Mouse (Mus musculus) hindbrain, embryonic 12.5 days (tissue): ENCODE data around the gene Pgghg. TPM values are rescaled to one million over a fixed set of nuclear protein-coding genes. Genes with fewer than 3 reads are reported as not detected.

Experiments used
- ATAC-seq: fragments of 200-750 bp; cut with Nextera tagmentation; 2 replicates; pipeline ENCODE4 v1.8.0; 2017; ENCODE audit warnings: moderate TSS enrichment; ENCODE audit not compliant: low FRiP score
- H3K27ac ChIP-seq: fragments of 300-500 bp; sonication (generic); 2 replicates; pipeline ENCODE4 v1.5.1; 2016; ENCODE audit warnings: mild to moderate bottlenecking
- H3K27me3 ChIP-seq: fragments of 300-500 bp; sonication (generic); 2 replicates; pipeline ENCODE4 v1.6.1; 2016; ENCODE audit warnings: mild to moderate bottlenecking
- H3K36me3 ChIP-seq: fragments of 300-500 bp; sonication (generic); 2 replicates; pipeline ENCODE4 v1.6.1; 2016; ENCODE audit warnings: mild to moderate bottlenecking
- H3K4me1 ChIP-seq: fragments of 300-500 bp; sonication (generic); 2 replicates; pipeline ENCODE4 v1.6.1; 2016
- H3K4me2 ChIP-seq: fragments of 300-500 bp; sonication (generic); replicated peaks from 2 replicates; pipeline ENCODE4 v1.6.1; 2016; ENCODE audit warnings: mild to moderate bottlenecking
- H3K4me3 ChIP-seq: fragments of 300-500 bp; sonication (generic); 2 replicates; pipeline ENCODE4 v1.5.1; 2016; ENCODE audit warnings: mild to moderate bottlenecking
- H3K9ac ChIP-seq: fragments of 300-500 bp; sonication (generic); 2 replicates; pipeline ENCODE4 v1.6.1; 2016; ENCODE audit warnings: mild to moderate bottlenecking, moderate library complexity
- H3K9me3 ChIP-seq: fragments of 300-500 bp; sonication (generic); replicated peaks from 2 replicates; pipeline ENCODE4 v1.6.1; 2016; ENCODE audit warnings: mild to moderate bottlenecking
- WGBS: fragments of 180-500 bp; shearing (Covaris S2); methylation state at CpG from one replicate; pipeline ENCODE4 v1.1.7; 2016; 5-methylcytosine and 5-hydroxymethylcytosine counted together
- polyA plus RNA-seq: library from polyadenylated mRNA; unstranded; fragments of >200 nt; fragmentation: Nextera tagmentation; extraction: Ambion mirVana; gene quantifications from 2 replicates; pipeline ENCODE4 v1.2.1, GENCODE M21; 2016

Gene Pgghg
- polyA plus RNA-seq, 1 experiment from 2014 or later = 15.5 TPM

- H3K36me3 ChIP-seq = no peaks in the 10 kb centered on the region
- 90% methylated on average over 7 of the region's 7 CpGs for WGBS
- no peak overlapping the region for H3K9ac ChIP-seq
- H3K9me3 ChIP-seq = no peaks in the 10 kb centered on the region
- H3K4me1 ChIP-seq = no peaks in the 10 kb centered on the region
- no peak overlapping the region for H3K27ac ChIP-seq
- H3K4me2 ChIP-seq = no peak overlapping the region
- no peak for ATAC-seq
- H3K27me3 ChIP-seq = no peaks in the 10 kb centered on the region
- H3K4me3 ChIP-seq = no peak overlapping the region
Observed at GRCm38 (mm10) chr7:140982971-140983370, 41.8 kb downstream of the Pgghg start.

- Histone ChIP-seq H3K4me1 (no peaks in the 10 kb centered on the region), H3K9ac (no peak overlapping the region), H3K4me2 (no peak overlapping the region), H3K4me3 (no peak overlapping the region), H3K27me3 (no peaks in the 10 kb centered on the region), H3K9me3 (no peaks in the 10 kb centered on the region), H3K27ac (no peak overlapping the region), H3K36me3 (no peaks in the 10 kb centered on the region)
- WGBS = 87% methylated on average over 17 of the region's 17 CpGs
- ATAC-seq = no peak
Observed at GRCm38 (mm10) chr7:140987182-140988138, 46.3 kb downstream of the Pgghg start.

DNA sequence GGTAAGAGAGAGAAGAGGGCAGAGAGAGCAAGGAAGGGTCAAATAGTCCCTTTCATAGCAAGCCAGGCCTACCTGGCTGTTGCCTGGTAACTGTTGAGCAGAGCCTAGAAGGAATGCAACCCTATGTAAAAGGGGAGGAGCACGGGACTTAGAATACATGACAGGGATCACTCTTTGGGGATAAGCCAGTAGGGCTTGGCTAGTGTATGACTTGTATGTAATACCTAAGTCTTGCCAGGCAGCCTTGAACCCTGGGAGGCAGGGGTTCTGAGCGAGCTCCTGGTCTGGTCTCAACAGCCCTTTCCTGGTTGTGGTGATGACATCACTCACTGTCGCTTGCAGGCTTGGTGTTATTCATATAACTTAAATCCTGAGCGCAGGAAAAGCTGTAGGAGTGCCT, 47.8 kb downstream of the Pgghg start:
- Histone ChIP-seq H3K9me3 (no peaks in the 10 kb centered on the region), H3K27me3 (no peaks in the 10 kb centered on the region), H3K27ac (no peak overlapping the region), H3K4me2 (no peak overlapping the region), H3K36me3 (no peaks in the 10 kb centered on the region), H3K4me3 (no peak overlapping the region), H3K9ac (no peak overlapping the region), H3K4me1 (no peaks in the 10 kb centered on the region)
- no peak for ATAC-seq
- 71% methylated on average over 4 of the region's 4 CpGs for WGBS

DNA sequence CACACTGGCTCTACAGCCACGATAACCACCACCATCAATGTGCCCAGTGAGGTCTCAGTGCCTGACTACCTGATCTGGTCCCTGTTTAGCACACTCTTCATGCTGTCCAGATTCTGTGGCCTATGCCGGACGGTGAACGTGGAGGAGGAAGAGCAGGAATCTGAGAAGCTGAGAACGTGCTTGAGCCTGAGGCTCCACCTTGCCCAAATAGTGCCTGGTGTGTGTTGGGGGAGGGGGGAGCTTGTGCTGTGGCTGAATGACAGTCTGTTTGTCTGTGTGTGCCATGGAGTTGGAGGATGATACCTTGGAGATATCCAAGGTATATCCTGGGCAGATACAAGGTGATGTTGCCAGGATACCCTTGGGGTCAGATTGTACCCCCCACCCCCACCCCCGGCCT, 49.0 kb downstream of the Pgghg start:
- Histone ChIP-seq H3K36me3 (no peaks in the 10 kb centered on the region), H3K4me2 (no peak overlapping the region), H3K9me3 (no peaks in the 10 kb centered on the region), H3K9ac (no peak overlapping the region), H3K4me3 (no peak overlapping the region), H3K4me1 (no peaks in the 10 kb centered on the region), H3K27ac (no peak overlapping the region), H3K27me3 (no peaks in the 10 kb centered on the region)
- no peak for ATAC-seq
- WGBS = 73% methylated on average over 6 of the region's 6 CpGs

DNA sequence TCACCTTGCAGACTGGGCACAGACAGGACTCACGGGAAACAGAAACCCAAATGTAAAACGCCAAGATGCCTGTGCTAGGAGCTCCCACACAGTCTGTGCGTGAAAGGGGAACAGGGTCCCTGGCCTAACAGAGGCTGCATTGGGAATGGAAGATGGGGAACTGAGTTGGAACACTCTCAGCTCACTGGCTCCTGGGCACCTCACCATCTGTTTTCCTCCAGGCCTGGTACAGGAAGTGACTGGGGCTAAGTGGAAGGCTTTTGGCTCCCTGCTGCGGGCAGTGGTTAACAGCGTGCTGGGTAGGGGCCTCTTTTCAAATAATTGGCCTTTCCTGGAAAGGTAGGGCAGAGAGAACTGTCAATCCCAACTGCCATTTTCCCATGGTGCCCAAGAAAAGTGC, 49.4 kb downstream of the Pgghg start:
- H3K4me3 ChIP-seq = no peak overlapping the region

DNA sequence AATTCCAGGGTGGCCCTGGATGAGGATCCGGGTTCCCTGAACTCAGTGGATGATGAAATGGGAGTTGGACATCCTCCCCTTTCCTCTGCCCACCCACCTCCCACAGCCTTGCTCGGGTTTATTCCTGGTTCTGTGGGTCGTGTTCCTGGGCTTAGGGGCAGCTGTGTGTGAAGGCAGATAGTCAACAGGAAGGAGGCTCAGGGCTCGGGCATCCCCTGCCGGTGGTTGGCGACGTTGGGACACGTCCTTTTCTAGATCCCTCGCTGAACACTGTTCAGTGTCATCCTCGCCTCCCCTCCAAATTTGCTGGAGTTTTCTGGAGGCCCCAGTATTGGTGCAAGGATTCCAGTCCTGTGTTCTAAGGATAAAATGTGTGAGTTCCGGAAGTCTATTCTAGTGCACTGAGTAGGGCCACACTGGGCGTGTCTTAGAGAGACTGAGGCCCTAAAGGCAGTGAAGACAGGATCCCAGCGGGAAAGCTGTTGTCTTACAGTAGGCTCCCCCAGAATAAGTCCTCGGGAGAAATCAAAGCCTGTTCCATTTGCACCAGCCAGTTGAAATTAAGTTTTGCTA, 50.0 kb downstream of the Pgghg start:
- no peak overlapping the region for H3K4me2 ChIP-seq
- no peaks in the 10 kb centered on the region for H3K9me3 ChIP-seq
- no peak overlapping the region for H3K27ac ChIP-seq
- ATAC-seq = no peak
- H3K4me3 ChIP-seq = no peak overlapping the region
- H3K9ac ChIP-seq = no peak overlapping the region
- H3K36me3 ChIP-seq = no peaks in the 10 kb centered on the region
- WGBS = 84% methylated on average over 14 of the region's 14 CpGs
- H3K4me1 ChIP-seq = no peaks in the 10 kb centered on the region
- no peaks in the 10 kb centered on the region for H3K27me3 ChIP-seq

More for the DNA sequence above, 49.4 kb downstream of the Pgghg start:
- H3K4me2 ChIP-seq = no peak overlapping the region
- no peak for ATAC-seq
- H3K9ac ChIP-seq = no peak overlapping the region
- no peaks in the 10 kb centered on the region for H3K36me3 ChIP-seq
- no peaks in the 10 kb centered on the region for H3K9me3 ChIP-seq
- H3K4me1 ChIP-seq = no peaks in the 10 kb centered on the region
- no peak overlapping the region for H3K27ac ChIP-seq
- 72% methylated on average over 5 of the region's 5 CpGs for WGBS
- H3K27me3 ChIP-seq = no peaks in the 10 kb centered on the region

Other genes starting within 250 kb of the Pgghg start
- gene Olfr541, start 244.1 kb upstream of the Pgghg start, polyA plus RNA-seq = not detected in 2 replicates
- gene Cyp2e1, start 177.7 kb upstream of the Pgghg start, polyA plus RNA-seq = not detected in 2 replicates
- 0.19 and 0.36 TPM in 2 replicates for gene Syce1, start 153.5 kb upstream of the Pgghg start, polyA plus RNA-seq
- gene Zfp941, start 119.2 kb upstream of the Pgghg start, polyA plus RNA-seq = 12.3 and 13.4 TPM in 2 replicates
- 0.93 TPM in 1 of 2 replicates, not detected in the other for gene Urah, start 106.4 kb upstream of the Pgghg start, polyA plus RNA-seq
- gene Scgb1c1, start 95.8 kb upstream of the Pgghg start, polyA plus RNA-seq = not detected in 2 replicates
- gene Odf3, start 93.6 kb upstream of the Pgghg start, polyA plus RNA-seq = not detected in 2 replicates
- gene Gm45785, start 85.1 kb upstream of the Pgghg start, polyA plus RNA-seq = not detected in 2 replicates
- 82.3 and 88.5 TPM in 2 replicates for gene Ric8a, start 84.4 kb upstream of the Pgghg start, polyA plus RNA-seq
- 30.9 and 33.4 TPM in 2 replicates for gene Bet1l, start 83.8 kb upstream of the Pgghg start, polyA plus RNA-seq
- gene Psmd13, start 59.4 kb upstream of the Pgghg start, polyA plus RNA-seq = 279 and 282 TPM in 2 replicates
- 25.8 and 27.1 TPM in 2 replicates for gene Sirt3, start 59.1 kb upstream of the Pgghg start, polyA plus RNA-seq
- gene Cox8b, start 40.9 kb upstream of the Pgghg start, polyA plus RNA-seq = 0.81 TPM in 1 of 2 replicates, not detected in the other
- 0.13 and 0.27 TPM in 2 replicates for gene Nlrp6, start 20.5 kb upstream of the Pgghg start, polyA plus RNA-seq
- gene Ifitm5, start 8.9 kb downstream of the Pgghg start, polyA plus RNA-seq = 0.43 and 1.6 TPM in 2 replicates
- 0.97 TPM in 1 of 2 replicates, not detected in the other for gene Gm45717, start 14.5 kb downstream of the Pgghg start, polyA plus RNA-seq
- 326 and 340 TPM in 2 replicates for gene Ifitm2, start 14.6 kb downstream of the Pgghg start, polyA plus RNA-seq
- 8.8 and 9.1 TPM in 2 replicates for gene Ifitm1, start 25.8 kb downstream of the Pgghg start, polyA plus RNA-seq
- gene Ifitm3, start 69.4 kb downstream of the Pgghg start, polyA plus RNA-seq = 22.5 and 26.0 TPM in 2 replicates
- not detected in 2 replicates for gene Ifitm6, start 76.5 kb downstream of the Pgghg start, polyA plus RNA-seq
- gene Gm17387, start 87.7 kb downstream of the Pgghg start, polyA plus RNA-seq = not detected in 2 replicates
- 46.1 and 46.5 TPM in 2 replicates for gene B4galnt4, start 119.7 kb downstream of the Pgghg start, polyA plus RNA-seq
- gene Pkp3, start 136.8 kb downstream of the Pgghg start, polyA plus RNA-seq = 3.1 and 4.5 TPM in 2 replicates
- gene Sigirr, start 159.2 kb downstream of the Pgghg start, polyA plus RNA-seq = 1.7 and 2.6 TPM in 2 replicates
- 0.59 and 0.81 TPM in 2 replicates for gene Ano9, start 176.4 kb downstream of the Pgghg start, polyA plus RNA-seq
- 76.0 and 76.5 TPM in 2 replicates for gene Ptdss2, start 181.0 kb downstream of the Pgghg start, polyA plus RNA-seq
- gene Rnh1, start 231.5 kb downstream of the Pgghg start, polyA plus RNA-seq = 61.0 and 61.9 TPM in 2 replicates